Mouse (Mus musculus) myocyte (in vitro differentiated cells): ENCODE measurements around the gene Dnaja2. TPM values are rescaled to one million over a fixed set of nuclear protein-coding genes. Genes with fewer than 3 reads are reported as not detected.

Experiments used
- H3K27me3 ChIP-seq: one replicate; pipeline ENCODE4 v1.6.1; 2011; ENCODE audit not compliant: control insufficient read depth, insufficient read depth, insufficient read length
- H3K36me3 ChIP-seq: one replicate; pipeline ENCODE4 v1.6.1; 2011; ENCODE audit not compliant: control insufficient read depth, insufficient read depth
- H3K4me2 ChIP-seq: one replicate; pipeline ENCODE4 v1.6.1; 2011; ENCODE audit warnings: low read depth, control low read depth
- H3K4me3 ChIP-seq: one replicate; pipeline ENCODE4 v1.5.1; 2011; ENCODE audit warnings: mild to moderate bottlenecking, control low read depth, moderate library complexity
- H3K79me2 ChIP-seq: one replicate; pipeline ENCODE4 v1.6.1; 2011; ENCODE audit not compliant: control insufficient read depth, insufficient read depth
- H3ac ChIP-seq: one replicate; pipeline ENCODE4 v1.6.1; 2011; ENCODE audit not compliant: control insufficient read depth, insufficient read length
- CEBPB ChIP-seq: IDR thresholded peaks from 2 replicates; pipeline ENCODE4 v1.6.1; 2011; ENCODE audit warnings: mild to moderate bottlenecking, moderate library complexity; ENCODE audit not compliant: poor library complexity, insufficient read depth, severe bottlenecking
- E2F4 ChIP-seq: IDR thresholded peaks from one replicate; pipeline ENCODE4 v1.6.1; 2011; ENCODE audit warnings: mild to moderate bottlenecking, control low read depth, moderate library complexity; ENCODE audit not compliant: insufficient read depth
- MAX ChIP-seq: IDR thresholded peaks from one replicate; pipeline ENCODE4 v1.6.1; 2011; ENCODE audit warnings: low read depth, mild to moderate bottlenecking, control low read depth
- MYOD1 ChIP-seq, 3 experiments: IDR thresholded peaks; one replicate each; pipeline ENCODE4 v1.6.1; 2011; ENCODE audit warnings: control low read depth in 2 of 3, low read depth in 2 of 3, mild to moderate bottlenecking in 2 of 3, moderate library complexity in 1 of 3; ENCODE audit not compliant: insufficient read length in 2 of 3, control insufficient read depth in 1 of 3
- MYOG ChIP-seq, 3 experiments: IDR thresholded peaks; one replicate each; pipeline ENCODE4 v1.6.1; 2011; ENCODE audit warnings: control low read depth in 2 of 3, low read depth in 2 of 3, mild to moderate bottlenecking in 2 of 3; ENCODE audit not compliant: insufficient read length in 2 of 3, control insufficient read depth in 1 of 3, insufficient read depth in 1 of 3
- POLR2A ChIP-seq: IDR thresholded peaks from one replicate; pipeline ENCODE4 v1.6.1; 2011; ENCODE audit warnings: low read depth, mild to moderate bottlenecking, control low read depth, moderate library complexity; ENCODE audit not compliant: insufficient read length
- POLR2AphosphoS2 ChIP-seq: IDR thresholded peaks from one replicate; pipeline ENCODE4 v1.6.1; 2011; ENCODE audit warnings: low read depth, control low read depth; ENCODE audit not compliant: insufficient read length
- REST ChIP-seq: IDR thresholded peaks from one replicate; pipeline ENCODE4 v1.6.1; 2011; ENCODE audit warnings: mild to moderate bottlenecking, control low read depth, moderate library complexity; ENCODE audit not compliant: insufficient read depth, insufficient read length
- SRF ChIP-seq: IDR thresholded peaks from one replicate; pipeline ENCODE4 v1.6.1; 2011; ENCODE audit warnings: low read depth; ENCODE audit not compliant: control insufficient read depth, insufficient read length
- TCF12 ChIP-seq: IDR thresholded peaks from one replicate; pipeline ENCODE4 v1.6.1; 2011; ENCODE audit warnings: mild to moderate bottlenecking, control low read depth; ENCODE audit not compliant: poor library complexity, insufficient read depth, severe bottlenecking
- TCF3 ChIP-seq: IDR thresholded peaks from one replicate; pipeline ENCODE4 v1.6.1; 2011; ENCODE audit warnings: low read depth, control low read depth; ENCODE audit not compliant: insufficient read length
- USF1 ChIP-seq: IDR thresholded peaks from one replicate; pipeline ENCODE4 v1.6.1; 2011; ENCODE audit warnings: low read depth, mild to moderate bottlenecking, control low read depth, moderate library complexity
- polyA plus RNA-seq: library from polyadenylated mRNA; unstranded; fragments of >200 nt; fragmentation: generic; extraction: Trizol; gene quantifications from one replicate; pipeline ENCODE4 v1.2.1, GENCODE M21; 2012; ENCODE audit warnings: missing spikeins

Dnaja2 gene
- polyA plus RNA-seq, 1 experiment: 104 TPM

DNA sequence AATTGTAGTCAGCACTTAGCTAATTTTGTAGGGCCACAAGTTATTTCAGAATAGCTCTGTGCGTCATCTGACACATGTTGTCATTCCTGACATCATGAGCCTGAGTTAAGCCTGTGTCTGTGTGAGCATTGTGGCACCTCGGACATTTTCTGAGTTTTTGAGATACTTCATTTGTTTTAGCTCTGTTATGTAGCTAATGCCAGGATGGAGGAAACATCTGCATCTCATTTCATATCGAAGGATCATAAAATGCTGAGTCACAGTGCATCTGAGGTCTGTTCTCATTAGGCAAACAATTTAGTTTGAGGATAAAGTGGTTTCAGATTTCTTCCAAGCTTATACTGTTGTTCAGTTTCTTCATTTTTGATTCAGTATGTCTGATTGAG is 2.5 kb upstream of the Dnaja2 start:
- Histone ChIP-seq H3K4me3 (no peak overlapping the region), H3K79me2 (peaks cover 21% of the 10 kb centered on the region), H3K36me3 (peaks cover 8% of the 10 kb centered on the region), H3K27me3 (no peaks in the 10 kb centered on the region), H3ac (no peak overlapping the region), H3K4me2 (peak overlapping the region; percentile 88)
- TF ChIP-seq POLR2A (no peak), TCF12 (no peak), REST (no peak), POLR2AphosphoS2 (no peak), CEBPB (no peak), E2F4 (no peak), USF1 (no peak), MYOG (IDR thresholded peaks at IDR 0.05; ENCODE audit: control insufficient read depth in 1 of 3, insufficient read depth in 1 of 3, insufficient read length in 2 of 3, low read depth in 2 of 3) (no peak), MYOD1 (IDR thresholded peaks at IDR 0.05; ENCODE audit: control insufficient read depth in 1 of 3, insufficient read length in 2 of 3, low read depth in 2 of 3) (no peak), SRF (no peak), MAX (no peak), TCF3 (no peak)

DNA sequence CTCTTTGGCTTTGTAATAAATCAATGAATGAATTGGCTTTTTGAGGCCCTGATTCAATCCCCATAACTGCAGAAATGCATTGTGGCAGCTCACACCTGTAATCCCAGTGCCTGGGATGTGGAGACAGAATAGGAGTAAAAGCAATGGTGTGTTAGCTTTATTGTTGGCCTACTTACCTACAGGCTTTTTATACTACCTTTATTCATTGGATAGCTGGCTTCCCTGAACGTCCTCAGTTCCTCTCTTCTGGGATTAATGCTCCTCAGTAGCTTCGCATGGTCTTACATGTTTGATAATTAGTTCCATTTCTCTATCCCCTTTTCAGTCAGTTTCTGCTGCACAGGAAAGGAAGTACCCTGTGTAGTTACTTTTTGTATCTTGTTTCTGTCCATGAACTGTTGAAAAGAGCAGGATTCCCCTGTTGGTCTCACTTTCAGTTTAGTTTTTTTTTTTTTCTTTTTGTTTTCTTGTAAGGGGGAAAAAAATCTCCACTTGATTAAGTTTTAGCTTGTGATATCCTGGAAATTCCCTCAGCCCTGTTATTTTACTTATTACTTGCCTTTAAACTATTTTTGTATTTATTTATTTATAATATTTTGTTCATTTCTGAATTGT is 1.9 kb upstream of the Dnaja2 start:
- H3K36me3 ChIP-seq: peaks cover 14% of the 10 kb centered on the region
- H3ac ChIP-seq: no peak overlapping the region
- no peaks in the 10 kb centered on the region for H3K27me3 ChIP-seq
- TF ChIP-seq MAX (no peak), POLR2AphosphoS2 (no peak), POLR2A (no peak), TCF3 (no peak), MYOD1 (IDR thresholded peaks at IDR 0.05; ENCODE audit: control insufficient read depth in 1 of 3, insufficient read length in 2 of 3, low read depth in 2 of 3) (no peak), REST (no peak), SRF (no peak), MYOG (IDR thresholded peaks at IDR 0.05; ENCODE audit: control insufficient read depth in 1 of 3, insufficient read depth in 1 of 3, insufficient read length in 2 of 3, low read depth in 2 of 3) (no peak)
- H3K79me2 ChIP-seq: peaks cover 26% of the 10 kb centered on the region
- H3K4me2 ChIP-seq: peak overlapping the region; percentile 88
- H3K4me3 ChIP-seq: peak overlapping the region; percentile 66

DNA sequence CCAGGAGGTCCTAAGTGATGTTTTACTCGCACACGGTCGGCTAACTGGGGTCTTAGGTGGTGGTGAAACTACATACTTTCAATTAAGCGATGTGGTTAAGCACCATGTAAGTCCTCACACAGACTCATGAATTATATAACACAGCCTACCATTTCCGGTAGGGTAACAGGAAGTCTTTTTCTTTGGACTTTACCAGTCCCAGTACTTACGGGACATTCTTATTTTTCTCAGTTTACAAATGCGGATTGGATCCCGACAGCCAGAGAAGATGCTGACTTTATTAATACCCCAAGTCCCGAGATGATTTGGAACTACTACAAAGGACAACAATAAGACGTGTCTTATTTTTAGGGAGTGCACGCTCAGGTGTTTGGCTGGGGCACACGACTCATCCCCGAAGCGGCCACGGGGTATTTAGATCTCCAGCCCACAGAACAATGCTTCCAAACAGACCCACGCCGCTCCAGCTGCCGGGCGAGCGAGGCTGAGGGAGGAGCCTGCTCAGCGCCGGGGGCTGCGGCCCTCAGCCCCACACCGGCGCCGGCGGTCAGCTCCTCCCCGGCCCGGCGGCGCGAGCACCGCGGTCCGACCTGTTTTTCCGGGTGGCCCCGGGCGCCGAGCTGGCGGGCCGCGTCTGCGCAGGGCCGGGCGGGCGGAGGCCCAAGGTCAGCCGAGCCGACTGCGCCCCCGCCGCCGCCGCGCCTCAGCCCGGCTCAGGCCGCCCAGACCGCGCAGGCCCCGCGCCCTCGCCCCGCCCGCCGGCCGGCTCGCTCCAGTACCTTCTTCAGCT is 558 bp downstream of the Dnaja2 start:
- Histone ChIP-seq H3K79me2 (peaks cover 51% of the 10 kb centered on the region), H3K4me2 (peak overlapping the region; percentile 83), H3K4me3 (peak overlapping the region; percentile 66), H3ac (peak overlapping the region; percentile 95), H3K36me3 (peaks cover 35% of the 10 kb centered on the region), H3K27me3 (no peaks in the 10 kb centered on the region)
- TF ChIP-seq USF1 (no peak), TCF12 (no peak), POLR2AphosphoS2 (no peak), SRF (no peak)

DNA sequence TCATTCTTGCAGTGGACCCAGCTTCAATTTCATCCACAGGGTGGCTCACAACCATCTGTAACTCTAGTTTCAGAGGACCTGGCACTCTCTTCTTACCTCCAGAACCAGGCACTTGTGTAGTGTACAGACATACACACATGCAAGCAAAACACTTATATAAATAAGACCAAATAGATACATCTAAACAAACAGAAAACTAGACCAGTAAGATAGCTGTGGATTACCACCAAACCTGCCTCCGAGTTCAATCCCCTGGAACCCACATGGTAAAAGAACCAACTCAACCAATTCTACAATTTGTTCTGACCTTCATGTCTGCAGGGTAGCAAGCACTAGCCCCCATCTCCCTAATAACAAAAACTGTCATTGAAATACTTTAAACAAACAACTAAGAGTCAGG is 3.2 kb downstream of the Dnaja2 start:
- no peaks in the 10 kb centered on the region for H3K27me3 ChIP-seq
- no peak overlapping the region for H3K4me2 ChIP-seq
- peaks cover 51% of the 10 kb centered on the region for H3K36me3 ChIP-seq
- no peak overlapping the region for H3ac ChIP-seq
- peaks cover 62% of the 10 kb centered on the region for H3K79me2 ChIP-seq
- TF ChIP-seq MYOG (IDR thresholded peaks at IDR 0.05; ENCODE audit: control insufficient read depth in 1 of 3, insufficient read depth in 1 of 3, insufficient read length in 2 of 3, low read depth in 2 of 3) (no peak), E2F4 (no peak), MAX (no peak), POLR2A (no peak), SRF (no peak), CEBPB (no peak), POLR2AphosphoS2 (no peak)
- H3K4me3 ChIP-seq: no peak overlapping the region

DNA sequence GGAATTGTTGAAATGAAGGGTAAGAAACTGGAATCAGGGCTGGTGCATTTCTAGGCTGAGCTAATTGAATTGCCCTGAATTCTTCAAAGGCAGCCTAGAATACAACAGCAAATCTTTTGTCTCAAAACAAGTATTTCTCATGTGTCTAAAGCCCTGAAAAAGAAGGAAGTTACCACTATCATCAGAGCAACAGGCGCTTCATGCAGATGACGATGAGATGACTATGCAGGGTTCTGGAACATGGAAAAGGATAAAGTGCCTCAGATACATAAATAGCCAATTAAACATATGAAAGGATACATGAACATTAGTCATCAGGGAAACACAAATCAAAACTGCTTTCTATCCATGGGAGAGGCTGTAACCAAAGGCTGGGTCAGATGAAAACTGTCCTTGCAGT is 18.8 kb downstream of the Dnaja2 start:
- H3K27me3 ChIP-seq: no peaks in the 10 kb centered on the region
- TF ChIP-seq SRF: no peak
- TF ChIP-seq CEBPB: no peak
- TF ChIP-seq TCF3: no peak
- no peak for TF ChIP-seq MYOD1 (IDR thresholded peaks at IDR 0.05; ENCODE audit: control insufficient read depth in 1 of 3, insufficient read length in 2 of 3, low read depth in 2 of 3)
- no peak for TF ChIP-seq POLR2A
- TF ChIP-seq REST: no peak
- no peak for TF ChIP-seq POLR2AphosphoS2
- no peak for TF ChIP-seq E2F4
- TF ChIP-seq MAX: no peak
- no peak for TF ChIP-seq USF1
- TF ChIP-seq MYOG (IDR thresholded peaks at IDR 0.05; ENCODE audit: control insufficient read depth in 1 of 3, insufficient read depth in 1 of 3, insufficient read length in 2 of 3, low read depth in 2 of 3): no peak
- no peak for TF ChIP-seq TCF12
- no peak overlapping the region for H3K4me2 ChIP-seq
- H3K36me3 ChIP-seq: peaks cover 50% of the 10 kb centered on the region
- no peaks in the 10 kb centered on the region for H3K79me2 ChIP-seq
- no peak overlapping the region for H3ac ChIP-seq
- no peak overlapping the region for H3K4me3 ChIP-seq
